Mouse (Mus musculus) heart, adult 11 months (tissue): ENCODE measurements around the gene Sp100.

Experiments used
- DNase-seq: peaks from one replicate; pipeline ENCODE4 v3.0.0; 2022

The Sp100 gene

GRCm38 (mm10) chr1:85703245-85704186 lies 53.7 kb downstream of the Sp100 start:
- peak; percentile 99 for DNase-seq

GRCm38 (mm10) chr1:85705552-85705951 lies 55.8 kb downstream of the Sp100 start:
- peak; percentile 60 for DNase-seq

GRCm38 (mm10) chr1:85706754-85707153 lies 57.0 kb downstream of the Sp100 start:
- DNase-seq, result peak; percentile 65

GRCm38 (mm10) chr1:85714501-85714900 lies 64.7 kb downstream of the Sp100 start:
- peak; percentile 51 for DNase-seq

GRCm38 (mm10) chr1:85716447-85717027 lies 66.7 kb downstream of the Sp100 start:
- DNase-seq, result peak; percentile 15

GRCm38 (mm10) chr1:85719049-85719448 lies 69.3 kb downstream of the Sp100 start:
- DNase-seq, result no peak

GRCm38 (mm10) chr1:85720220-85720893 lies 70.6 kb downstream of the Sp100 start:
- DNase-seq, result no peak

GRCm38 (mm10) chr1:85730471-85730870 lies 80.7 kb downstream of the Sp100 start:
- no peak for DNase-seq

- DNase-seq, result no peak
Measured at GRCm38 (mm10) chr1:85732581-85732980, 82.8 kb downstream of the Sp100 start.

- no peak for DNase-seq
Measured at GRCm38 (mm10) chr1:85734511-85734910, 84.7 kb downstream of the Sp100 start.

GRCm38 (mm10) chr1:85735463-85736123 lies 85.8 kb downstream of the Sp100 start:
- peak; percentile 99 for DNase-seq

GRCm38 (mm10) chr1:85736355-85737184 lies 86.8 kb downstream of the Sp100 start:
- peak; percentile 93 for DNase-seq

GRCm38 (mm10) chr1:85739000-85739399 lies 89.2 kb downstream of the Sp100 start:
- no peak for DNase-seq

GRCm38 (mm10) chr1:85739819-85740218 lies 90.0 kb downstream of the Sp100 start:
- DNase-seq, result no peak

GRCm38 (mm10) chr1:85740923-85741322 lies 91.1 kb downstream of the Sp100 start:
- no peak for DNase-seq

- DNase-seq, result no peak
Measured at GRCm38 (mm10) chr1:85742333-85742732, 92.5 kb downstream of the Sp100 start.

- DNase-seq, result no peak
Measured at GRCm38 (mm10) chr1:85742916-85743505, 93.2 kb downstream of the Sp100 start.

GRCm38 (mm10) chr1:85744539-85744938 lies 94.8 kb downstream of the Sp100 start:
- no peak for DNase-seq

GRCm38 (mm10) chr1:85746511-85746910 lies 96.7 kb downstream of the Sp100 start:
- no peak for DNase-seq

- no peak for DNase-seq
Measured at GRCm38 (mm10) chr1:85749829-85750228, 100.0 kb downstream of the Sp100 start.

- DNase-seq, result no peak
Measured at GRCm38 (mm10) chr1:85750650-85751049, 100.9 kb downstream of the Sp100 start.

GRCm38 (mm10) chr1:85751494-85751893 lies 101.7 kb downstream of the Sp100 start:
- peak; percentile 98 for DNase-seq
